Mouse (Mus musculus) spleen, adult 2 months (tissue): ENCODE measurements around the gene Prss56.

Experiments used
- CTCF ChIP-seq: fragments of 200-500 bp; IDR thresholded peaks from 2 replicates; pipeline ENCODE4 v1.5.1; 2011; ENCODE audit warnings: mild to moderate bottlenecking, inconsistent platforms; ENCODE audit not compliant: insufficient read depth, insufficient read length, insufficient replicate concordance; ENCODE audit errors: extremely low read depth
- POLR2A ChIP-seq: fragments of 200-500 bp; IDR thresholded peaks from 2 replicates; pipeline ENCODE4 v1.6.1; 2011; ENCODE audit warnings: low read depth, low read length, inconsistent platforms

DNA sequence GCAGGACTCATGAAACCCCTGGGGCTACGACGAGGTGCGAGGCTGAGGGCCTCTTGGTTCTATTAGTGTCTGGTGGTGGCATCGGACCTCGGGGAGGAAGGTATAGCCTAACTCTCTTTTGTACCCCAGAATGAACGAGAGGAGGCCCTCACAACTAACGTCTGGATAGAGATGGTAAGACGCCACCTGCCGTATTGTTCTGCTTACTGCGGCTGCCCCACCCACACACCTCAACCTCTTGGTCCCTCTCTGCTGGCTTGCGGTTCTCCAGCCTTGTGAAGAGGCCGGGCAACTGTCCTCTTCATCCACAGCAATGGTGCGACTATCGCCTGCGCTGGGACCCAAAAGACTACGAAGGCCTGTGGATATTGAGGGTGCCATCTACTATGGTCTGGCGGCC lies 23.2 kb downstream of the Prss56 start:
- peak; percentile 7; the same call in 1 of the 2 replicates for TF ChIP-seq CTCF
- no peak for TF ChIP-seq POLR2A
